Mouse (Mus musculus): ENCODE measurements around the gene Nudt22.
"Not testable (repeated sequence)": the region's sequence is repeated elsewhere in the genome, so short reads cannot be mapped to it uniquely, and the experiment has no call there.

The Nudt22 gene

GRCm38 (mm10) chr19:6995255-6995991 lies 494 bp downstream of the Nudt22 start:
- peak; percentile 25 for DNase-seq (ENCODE audit: low spot score)

- DNase-seq (ENCODE audit: low spot score) = no peak
These were observed 1.4 kb downstream of the Nudt22 start for GRCm38 (mm10) chr19:6994489-6994888.

- no peak for DNase-seq (ENCODE audit: low spot score)
These were observed 1.9 kb downstream of the Nudt22 start for GRCm38 (mm10) chr19:6994002-6994401.

- no peak for DNase-seq (ENCODE audit: low spot score)
These were observed 2.7 kb downstream of the Nudt22 start for GRCm38 (mm10) chr19:6993011-6993770.

- DNase-seq (ENCODE audit: low spot score) = peak; percentile 92
These were observed 3.7 kb downstream of the Nudt22 start, which contains the start of gene Dnajc4 for GRCm38 (mm10) chr19:6992011-6992858. Dnajc4 (minus strand) TSS chr19:6992572.

GRCm38 (mm10) chr19:6991166-6991565 lies 4.8 kb downstream of the Nudt22 start:
- not testable (repeated sequence) for DNase-seq (ENCODE audit: low spot score)

- no peak for DNase-seq (ENCODE audit: low spot score)
These were observed 5.2 kb downstream of the Nudt22 start for GRCm38 (mm10) chr19:6990712-6991111.

GRCm38 (mm10) chr19:6989251-6989650 lies 6.7 kb downstream of the Nudt22 start:
- no peak for DNase-seq (ENCODE audit: low spot score)

- no peak for DNase-seq (ENCODE audit: low spot score)
These were observed 8.0 kb downstream of the Nudt22 start for GRCm38 (mm10) chr19:6987904-6988285.

GRCm38 (mm10) chr19:6987061-6987903 lies 8.6 kb downstream of the Nudt22 start, which contains the start of gene Vegfb:
Vegfb (minus strand) TSS chr19:6987651.
- DNase-seq (ENCODE audit: low spot score) = peak; percentile 41

- DNase-seq (ENCODE audit: low spot score) = no peak
These were observed 9.8 kb downstream of the Nudt22 start for GRCm38 (mm10) chr19:6985951-6986708.

GRCm38 (mm10) chr19:6985300-6985699 lies 10.6 kb downstream of the Nudt22 start:
- no peak for DNase-seq (ENCODE audit: low spot score)

GRCm38 (mm10) chr19:6983621-6984020 lies 12.3 kb downstream of the Nudt22 start:
- DNase-seq (ENCODE audit: low spot score) = no peak

GRCm38 (mm10) chr19:6981465-6981864 lies 14.5 kb downstream of the Nudt22 start:
- DNase-seq (ENCODE audit: low spot score) = no peak

GRCm38 (mm10) chr19:6980381-6981093 lies 15.4 kb downstream of the Nudt22 start, which contains the start of gene Fkbp2:
Fkbp2 (minus strand) TSS chr19:6980501.
- peak; percentile 99 for DNase-seq (ENCODE audit: low spot score)

- peak; percentile 99 for DNase-seq (ENCODE audit: low spot score)
These were observed 16.2 kb downstream of the Nudt22 start for GRCm38 (mm10) chr19:6979486-6980380.

GRCm38 (mm10) chr19:6979001-6979479 lies 16.9 kb downstream of the Nudt22 start:
- peak; percentile 28 for DNase-seq (ENCODE audit: low spot score)

- DNase-seq (ENCODE audit: low spot score) = no peak
These were observed 17.3 kb downstream of the Nudt22 start for GRCm38 (mm10) chr19:6978639-6978974.
